Mouse (Mus musculus): Measurements from ENCODE around the gene Ccdc12. TPM values are rescaled to one million over a fixed set of nuclear protein-coding genes. Genes with fewer than 3 reads are reported as not detected.

Ccdc12 gene
- polyA plus RNA-seq, 1 experiment = 81.8 TPM

DNA sequence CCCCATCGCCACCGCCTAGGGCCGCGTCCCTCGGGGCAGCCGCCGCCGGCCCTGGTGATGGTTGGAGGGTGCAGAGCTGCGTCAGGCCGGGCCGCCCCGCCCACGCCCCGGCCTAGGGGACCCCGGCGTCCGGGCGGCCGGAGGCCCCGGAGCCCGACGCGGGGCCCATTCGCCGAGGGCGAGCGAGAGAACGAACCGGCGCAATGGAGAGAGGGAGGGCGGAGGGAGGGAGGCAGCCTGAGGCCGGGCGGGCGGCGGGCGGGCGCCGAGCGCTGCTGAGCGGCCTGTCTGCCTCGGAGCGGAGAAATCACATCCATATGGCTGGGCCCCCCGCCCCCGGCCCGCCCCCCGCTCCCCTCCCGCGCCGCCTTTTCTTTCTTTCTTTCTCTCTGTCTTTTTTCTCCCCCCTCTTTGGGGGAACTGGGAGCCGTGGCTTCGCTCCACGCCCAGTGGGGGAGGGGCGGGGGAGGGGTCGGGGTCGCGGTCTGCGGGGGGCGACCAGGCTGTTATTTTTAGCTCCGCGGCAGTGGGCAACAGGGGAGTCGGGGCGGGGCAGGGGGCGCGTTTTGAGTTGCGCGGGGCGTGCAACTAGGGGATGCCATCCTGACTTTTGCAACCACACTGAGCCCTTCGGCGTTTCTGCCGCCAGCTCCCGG, 86.1 kb downstream of the Ccdc12 start:
- no peak for DNase-seq (ENCODE audit: low read depth)

DNA sequence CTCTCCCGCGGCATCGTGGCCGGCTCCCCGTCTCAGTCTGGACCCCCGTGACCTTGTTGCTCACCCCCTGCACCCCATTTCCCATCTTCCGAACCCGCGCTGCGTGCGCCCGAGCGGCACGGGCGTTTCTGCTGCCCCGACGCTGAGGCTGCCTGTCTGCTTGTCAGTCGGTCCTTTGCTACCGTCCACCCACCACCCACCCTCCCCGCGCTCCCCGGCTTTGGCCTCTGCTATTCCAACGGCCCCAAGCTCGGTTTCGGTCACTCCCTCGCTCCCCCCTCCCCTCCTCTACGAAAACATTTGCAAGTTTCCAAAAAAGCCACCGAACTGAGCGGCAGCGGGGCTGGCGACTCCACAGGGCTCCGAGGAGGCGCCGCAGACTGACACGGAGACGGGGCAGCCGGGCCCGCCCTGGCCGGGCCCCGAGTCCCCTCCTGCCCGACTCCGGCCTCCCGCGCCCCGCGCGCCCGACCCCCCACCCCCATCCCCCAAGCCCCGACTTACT, 86.7 kb downstream of the Ccdc12 start:
- no peak for DNase-seq (ENCODE audit: low read depth)

DNA sequence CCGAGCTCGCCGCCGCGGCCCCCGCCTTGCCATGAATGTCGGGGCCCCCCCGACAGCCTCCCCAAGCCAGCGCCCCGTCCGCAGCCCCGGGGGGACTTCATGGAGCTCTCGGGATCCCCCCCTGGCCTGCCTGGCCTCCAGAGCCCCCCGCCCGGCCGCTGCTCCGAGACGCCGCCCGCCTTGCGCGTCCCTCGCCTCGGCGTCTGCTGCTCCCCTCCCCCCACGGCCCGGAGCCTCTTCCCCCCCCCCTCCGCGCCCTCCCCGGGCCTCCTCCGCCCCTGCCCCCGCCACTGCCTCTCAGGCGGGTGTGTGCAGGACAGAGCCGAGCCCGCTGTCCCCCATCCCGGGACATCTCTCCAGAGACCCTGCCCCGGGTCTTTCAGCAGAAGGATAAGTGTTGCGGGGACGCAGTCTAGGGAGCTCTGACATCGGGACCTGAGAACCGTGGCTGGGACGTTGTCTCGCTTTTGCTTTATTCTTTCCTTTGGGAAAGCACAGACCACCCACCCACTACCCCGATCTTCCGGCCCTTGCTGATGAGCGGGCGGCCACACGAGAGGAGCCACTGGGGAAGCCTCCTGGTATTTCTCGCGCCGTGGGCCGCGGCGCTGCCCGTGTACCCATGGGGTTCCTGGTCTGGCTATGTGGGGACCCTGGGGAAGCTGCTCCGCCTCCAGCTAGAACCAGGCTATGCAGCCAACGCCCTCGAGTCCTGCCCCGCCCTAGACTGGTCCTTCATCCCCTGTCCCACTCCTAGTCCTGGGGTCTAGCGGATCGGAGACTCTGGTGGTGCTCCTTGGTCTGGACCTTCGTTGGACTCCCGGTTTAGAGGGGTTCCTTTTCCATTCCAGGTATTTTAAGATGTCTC, 87.4 kb downstream of the Ccdc12 start:
- no peak for DNase-seq (ENCODE audit: low read depth)

DNA sequence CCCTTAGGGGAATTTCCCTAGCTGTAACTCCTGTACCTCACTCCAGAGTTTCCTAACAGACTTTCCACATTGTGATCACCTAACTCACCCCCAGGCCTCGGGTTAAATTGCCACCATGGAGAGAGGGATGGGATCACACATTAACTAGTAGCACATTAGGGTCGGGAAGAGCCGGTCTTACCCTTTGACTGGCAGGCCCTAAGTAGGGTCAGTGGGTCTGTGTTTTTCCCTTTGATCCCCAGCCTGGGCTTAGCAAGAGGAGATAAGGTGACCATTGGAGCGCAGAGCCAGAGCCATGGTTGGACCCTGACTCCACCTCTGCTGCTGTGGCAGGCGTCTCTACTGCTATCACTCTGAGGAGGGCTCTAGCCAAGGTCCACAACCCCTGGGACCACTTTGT, 89.4 kb downstream of the Ccdc12 start:
- no peak for DNase-seq (ENCODE audit: low read depth)

DNA sequence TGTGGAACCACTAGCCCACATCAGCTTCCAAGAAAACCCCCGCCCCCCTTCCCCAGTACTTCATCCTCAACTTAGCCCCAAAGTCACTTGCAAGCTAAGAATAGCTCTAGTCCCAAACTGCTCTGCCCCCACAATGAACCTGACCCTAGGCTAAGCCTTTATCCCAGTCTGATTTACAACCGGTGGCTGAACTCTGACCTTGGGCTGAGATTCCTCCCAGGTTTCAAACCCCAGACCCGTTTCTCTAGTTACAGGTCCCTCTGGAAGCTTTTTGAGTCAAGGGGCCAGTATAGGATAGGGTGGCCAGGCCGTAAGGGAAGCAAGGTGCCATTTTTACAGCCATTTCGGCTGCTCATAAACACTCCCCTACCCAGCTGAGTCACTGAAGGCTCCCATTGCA, 89.9 kb downstream of the Ccdc12 start:
- DNase-seq (ENCODE audit: low read depth) = no peak

DNA sequence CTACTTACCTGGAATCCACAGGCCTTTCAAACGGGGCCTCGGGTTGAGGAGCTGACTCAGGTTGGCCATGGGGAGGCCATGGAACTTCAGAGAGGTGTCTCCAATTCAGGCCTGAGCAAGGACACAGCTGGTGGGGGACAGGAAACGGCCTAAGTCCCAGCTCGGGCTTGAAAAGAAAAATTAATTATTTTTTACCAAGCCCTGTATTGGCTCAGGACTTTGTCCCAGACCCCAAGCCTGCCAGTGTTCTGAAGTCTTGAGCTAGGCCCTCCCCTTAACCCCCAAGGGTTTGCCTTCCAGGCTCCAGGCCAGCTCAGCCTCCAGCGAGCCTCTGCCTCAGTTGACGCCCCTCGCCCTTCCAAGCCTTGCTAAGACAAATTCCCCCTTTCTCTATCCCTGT, 90.7 kb downstream of the Ccdc12 start, which contains the start of gene Pth1r:
Gene Pth1r (minus strand): TSS at position 185 of the 400 bp plus-strand sequence.
- no peak for DNase-seq (ENCODE audit: low read depth)

DNA sequence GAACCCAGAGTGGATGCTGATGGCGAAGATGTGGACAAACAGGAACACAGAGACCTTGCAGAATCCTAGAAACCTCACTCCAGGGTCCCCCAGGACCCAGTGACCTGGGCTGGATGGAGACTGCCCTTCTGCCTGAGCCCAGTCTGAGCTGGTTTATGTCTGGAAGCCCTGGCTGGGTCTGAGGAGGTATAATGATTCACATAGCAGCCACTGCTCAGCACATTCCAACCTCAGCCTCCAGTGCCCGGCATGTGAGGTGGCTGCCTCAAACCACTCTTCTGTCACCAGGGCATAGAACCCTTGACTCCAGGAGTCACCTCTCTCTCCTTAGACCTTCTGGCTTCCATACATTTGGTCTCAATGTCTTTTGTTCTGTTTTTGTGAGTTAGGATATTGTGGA, 92.1 kb downstream of the Ccdc12 start:
- no peak for DNase-seq (ENCODE audit: low read depth)

DNA sequence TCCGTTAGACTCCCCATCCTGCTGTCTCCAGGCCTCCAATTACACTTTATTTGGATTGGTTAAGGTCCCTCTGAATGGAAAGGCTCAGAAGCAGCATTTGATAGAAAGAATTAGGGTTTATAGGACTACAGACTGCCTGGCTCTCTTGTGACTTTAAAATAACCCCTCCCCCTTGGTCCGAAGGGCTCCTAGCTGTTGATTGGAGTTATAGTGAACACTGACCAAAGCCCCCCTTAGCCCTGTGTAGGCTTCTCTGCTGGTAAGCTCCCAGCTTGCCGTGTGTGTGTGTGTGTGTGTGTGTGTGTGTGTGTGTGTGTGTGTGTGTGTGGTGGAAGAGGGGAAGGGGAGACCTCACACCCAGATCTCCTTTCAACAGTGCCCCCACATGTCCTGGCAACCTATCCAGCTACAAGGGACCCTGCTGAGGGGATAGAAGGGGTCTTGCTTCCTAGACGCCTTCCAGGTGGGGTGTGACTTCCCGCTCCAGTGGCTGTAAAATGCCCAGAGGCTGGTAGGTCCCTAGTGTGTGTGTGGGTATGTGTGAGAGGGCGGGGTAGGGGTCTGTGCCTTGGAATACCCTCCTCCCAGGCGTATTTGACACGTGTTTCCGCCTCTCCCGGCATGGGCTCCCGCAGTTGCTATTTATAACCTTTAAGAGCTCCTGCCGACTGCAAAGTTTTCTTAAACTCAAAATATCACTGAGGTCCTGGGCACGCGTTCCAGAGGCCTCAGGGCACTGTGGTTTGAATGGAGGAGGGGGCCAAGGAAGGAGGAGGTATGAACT, 94.3 kb downstream of the Ccdc12 start:
- DNase-seq (ENCODE audit: low read depth) = no peak

DNA sequence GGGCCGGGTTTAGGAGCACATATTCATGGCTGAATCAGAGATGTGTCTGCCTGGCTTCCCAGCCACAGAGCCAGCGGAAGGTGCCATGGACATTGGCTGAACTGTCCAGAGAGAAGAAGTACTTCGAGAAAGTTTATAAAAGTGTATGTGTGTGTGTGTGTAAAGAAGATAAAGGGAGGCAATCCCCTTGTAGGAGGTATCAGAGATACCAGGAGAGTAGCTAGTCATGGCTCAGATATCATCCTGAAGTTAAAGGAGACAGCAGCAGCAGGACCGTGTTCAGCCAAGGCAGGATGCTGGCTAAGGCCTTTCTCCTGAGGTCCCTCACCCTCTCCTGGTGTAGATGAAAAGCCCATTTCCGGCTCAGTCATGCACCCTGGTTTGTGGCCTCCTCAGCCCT, 95.1 kb downstream of the Ccdc12 start:
- no peak for DNase-seq (ENCODE audit: low read depth)

DNA sequence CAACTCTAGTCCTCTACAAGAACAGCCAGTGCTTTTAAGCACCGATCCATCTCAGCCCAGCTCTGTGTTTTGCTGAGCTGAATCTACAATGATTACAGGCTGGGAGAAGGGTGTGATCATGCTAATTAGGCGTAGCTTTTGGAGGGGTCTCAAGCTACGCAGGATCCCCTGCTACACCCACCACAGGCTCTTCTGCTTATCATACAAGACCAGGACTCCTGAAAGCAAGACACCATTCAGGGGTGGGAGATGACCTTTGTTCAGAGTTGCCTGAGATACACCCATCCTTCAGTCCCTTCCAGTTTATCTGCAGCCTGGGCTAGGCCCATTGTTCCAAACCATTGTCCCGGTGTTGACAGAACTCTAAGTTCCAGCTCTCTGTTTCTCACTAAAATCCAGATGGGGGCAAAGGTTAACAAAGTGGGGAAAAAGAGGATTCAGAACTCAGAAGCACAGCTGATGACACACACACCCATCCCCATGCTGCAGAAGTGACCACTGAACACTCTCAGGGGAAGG, 96.7 kb downstream of the Ccdc12 start:
- DNase-seq (ENCODE audit: low read depth) = no peak

DNA sequence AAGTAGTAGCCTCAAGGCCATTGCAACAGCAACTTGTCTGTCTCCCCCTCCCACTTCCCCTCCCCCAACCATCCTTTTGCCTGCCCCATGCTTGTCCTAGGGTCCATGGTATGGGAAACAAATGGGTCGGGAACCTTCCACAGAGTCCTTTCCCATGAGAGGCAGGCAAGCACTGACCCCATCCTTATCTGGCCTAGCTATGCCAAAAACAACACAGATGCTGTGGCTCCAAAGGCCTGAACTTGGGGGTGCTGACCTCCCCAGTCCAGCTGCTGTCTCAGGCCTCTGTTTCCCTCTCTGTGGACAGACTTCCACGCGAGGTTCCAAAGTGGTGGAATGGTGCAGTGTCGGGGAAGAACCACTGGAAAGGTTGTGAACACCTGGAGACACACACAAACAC, 97.5 kb downstream of the Ccdc12 start:
- no peak for DNase-seq (ENCODE audit: low read depth)

DNA sequence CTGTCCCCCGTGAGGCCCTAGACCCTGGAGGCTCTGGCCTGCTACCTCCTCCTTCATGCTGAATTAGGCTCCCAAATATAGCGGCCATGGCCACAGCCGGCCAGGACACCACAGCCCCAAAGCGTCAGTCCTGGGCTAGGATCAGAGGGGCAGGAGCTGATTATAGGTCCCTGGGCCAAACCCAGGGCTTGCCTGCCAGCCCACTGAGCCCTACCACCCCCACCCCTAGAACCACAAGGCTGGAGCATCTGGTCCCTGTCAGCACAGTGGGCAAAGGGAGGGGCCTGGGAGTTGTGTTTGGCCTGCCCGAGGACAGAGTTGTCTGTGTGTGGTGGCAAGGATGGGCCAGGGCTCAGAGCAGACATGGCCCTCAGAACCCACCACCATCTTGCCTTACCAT, 101.5 kb downstream of the Ccdc12 start:
- DNase-seq (ENCODE audit: low read depth) = no peak

DNA sequence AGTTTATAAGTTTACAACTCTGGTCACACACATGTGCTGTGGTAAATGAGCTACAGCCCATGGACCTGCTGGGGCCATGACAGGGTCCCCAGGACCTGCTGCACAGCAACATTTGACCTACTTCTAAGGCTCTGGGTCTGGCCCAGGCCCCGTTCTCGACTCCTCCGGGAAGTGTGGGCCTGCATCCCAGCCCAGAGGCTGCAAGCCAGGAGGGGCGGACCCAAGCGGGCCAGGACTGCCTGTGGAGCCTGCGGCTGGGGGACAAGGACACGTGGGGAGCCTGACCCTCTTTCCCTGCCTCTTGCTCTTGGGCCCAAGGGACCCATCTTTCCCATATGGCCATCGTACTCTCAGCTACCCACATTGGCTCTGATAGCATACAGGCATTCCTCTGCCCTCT, 102.3 kb downstream of the Ccdc12 start:
- no peak for DNase-seq (ENCODE audit: low read depth)

DNA sequence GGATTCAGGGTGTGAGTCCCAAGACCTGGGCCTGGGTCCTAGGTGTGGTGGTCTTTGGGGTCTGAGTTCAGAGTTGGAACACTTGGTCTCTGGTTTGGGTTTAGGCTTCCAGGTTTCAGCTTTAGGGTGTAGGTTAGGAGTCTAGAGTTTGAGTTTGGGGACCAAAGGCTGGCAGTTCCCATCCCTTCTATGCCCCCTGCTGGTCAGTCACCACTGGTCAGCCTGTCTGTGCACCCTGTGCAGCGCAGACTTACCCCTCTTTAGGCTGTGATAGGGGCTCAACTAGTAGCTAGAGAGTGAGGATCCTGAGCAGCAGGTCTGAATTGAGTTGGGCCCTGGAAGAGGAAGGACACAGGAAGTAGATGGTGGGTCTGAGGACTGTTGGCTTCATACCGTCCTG, 103.0 kb downstream of the Ccdc12 start:
- no peak for DNase-seq (ENCODE audit: low read depth)

DNA sequence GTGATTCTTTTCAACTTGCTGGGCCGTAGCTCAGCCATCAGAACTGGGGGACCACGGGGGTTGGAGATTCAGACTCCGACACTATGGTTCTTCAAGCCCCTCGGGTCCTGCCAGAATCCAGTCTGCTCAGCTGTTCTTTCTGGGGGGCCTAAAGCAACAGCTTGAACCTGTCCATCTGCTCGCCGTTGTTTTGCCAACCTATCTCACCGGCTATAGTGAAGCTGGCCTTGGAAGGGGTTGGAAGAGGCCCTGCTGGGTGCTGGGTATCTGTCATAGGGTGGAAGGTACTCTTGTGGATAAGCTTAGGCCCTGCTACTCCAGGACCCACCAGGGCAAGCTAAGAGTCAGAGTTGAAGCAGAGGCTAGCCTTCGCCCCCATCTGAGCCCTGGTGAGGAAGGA, 104.6 kb downstream of the Ccdc12 start:
- no peak for DNase-seq (ENCODE audit: low read depth)

Other genes with a start within 250 kb of the Ccdc12 start
- 15.0 and 24.1 TPM in 2 replicates for gene Ptpn23, start 248.3 kb upstream of the Ccdc12 start, polyA plus RNA-seq (2012; rRNA removed)
- gene Ngp, start 236.8 kb upstream of the Ccdc12 start, polyA plus RNA-seq (2012; rRNA removed) = 0.10 and 0.23 TPM in 2 replicates
- gene Klhl18, start 179.8 kb upstream of the Ccdc12 start, polyA plus RNA-seq (2012; rRNA removed) = 13.4 and 14.7 TPM in 2 replicates
- gene Kif9, start 179.5 kb upstream of the Ccdc12 start, polyA plus RNA-seq (2012; rRNA removed) = 2.0 and 2.9 TPM in 2 replicates
- 33.1 and 38.8 TPM in 2 replicates for gene Setd2, start 123.9 kb upstream of the Ccdc12 start, polyA plus RNA-seq (2012; rRNA removed)
- 15.7 and 21.3 TPM in 2 replicates for gene Nradd, start 32.1 kb upstream of the Ccdc12 start, polyA plus RNA-seq (2012; rRNA removed)
- 18.7 and 23.3 TPM in 2 replicates for gene Nbeal2, start 2.3 kb upstream of the Ccdc12 start, polyA plus RNA-seq (2012; rRNA removed)
- gene Myl3, start 85.4 kb downstream of the Ccdc12 start, polyA plus RNA-seq (2012; rRNA removed) = 0.63 TPM in 1 of 2 replicates, not detected in the other
- 24.3 and 35.6 TPM in 2 replicates for gene Pth1r, start 90.6 kb downstream of the Ccdc12 start, polyA plus RNA-seq (2012; rRNA removed)
- 0.07 and 0.19 TPM in 2 replicates for gene Prss42, start 141.7 kb downstream of the Ccdc12 start, polyA plus RNA-seq (2012; rRNA removed)
- gene Prss44, start 157.5 kb downstream of the Ccdc12 start, polyA plus RNA-seq (2012; rRNA removed) = not detected in 2 replicates
- 0.07 and 0.15 TPM in 2 replicates for gene Prss43, start 170.2 kb downstream of the Ccdc12 start, polyA plus RNA-seq (2012; rRNA removed)
- 0.36 TPM in 1 of 2 replicates, not detected in the other for gene Prss45, start 178.1 kb downstream of the Ccdc12 start, polyA plus RNA-seq (2012; rRNA removed)
- 0.15 and 0.24 TPM in 2 replicates for gene Prss46, start 188.0 kb downstream of the Ccdc12 start, polyA plus RNA-seq (2012; rRNA removed)
- not detected in 2 replicates for gene Prss50, start 201.5 kb downstream of the Ccdc12 start, polyA plus RNA-seq (2012; rRNA removed)
- 17.7 and 24.0 TPM in 2 replicates for gene Als2cl, start 223.4 kb downstream of the Ccdc12 start, polyA plus RNA-seq (2012; rRNA removed)
- gene Tmie, start 223.6 kb downstream of the Ccdc12 start, polyA plus RNA-seq (2012; rRNA removed) = 0.88 and 1.3 TPM in 2 replicates

Data from gonadal fat pad, adult 2 months (tissue).